Mouse (Mus musculus): ENCODE data around the gene Adgrf5.
"Not testable (repeated sequence)": the region's sequence is repeated elsewhere in the genome, so short reads cannot be mapped to it uniquely, and the experiment has no call there.

Adgrf5 gene

GRCm38 (mm10) chr17:43359826-43360619 is at the start of gene Adgrf5:
TSS of gene Adgrf5 (plus strand) at chr17:43360451.
- peak; percentile 20 for DNase-seq (ENCODE audit: low spot score)

GRCm38 (mm10) chr17:43325986-43326671 is 34.1 kb upstream of the Adgrf5 start:
- no peak for DNase-seq (ENCODE audit: low spot score)

- no peak for DNase-seq (ENCODE audit: low spot score)
Measured at GRCm38 (mm10) chr17:43326726-43327700, 33.2 kb upstream of the Adgrf5 start.

- DNase-seq (ENCODE audit: low spot score), result no peak
Measured at GRCm38 (mm10) chr17:43327810-43328209, 32.4 kb upstream of the Adgrf5 start.

GRCm38 (mm10) chr17:43329216-43329615 is 31.0 kb upstream of the Adgrf5 start:
- DNase-seq (ENCODE audit: low spot score), result no peak

GRCm38 (mm10) chr17:43329761-43330183 is 30.5 kb upstream of the Adgrf5 start:
- DNase-seq (ENCODE audit: low spot score), result no peak

- DNase-seq (ENCODE audit: low spot score), result no peak
Measured at GRCm38 (mm10) chr17:43332686-43333085, 27.6 kb upstream of the Adgrf5 start.

GRCm38 (mm10) chr17:43334074-43334473 is 26.2 kb upstream of the Adgrf5 start:
- no peak for DNase-seq (ENCODE audit: low spot score)

GRCm38 (mm10) chr17:43337643-43338042 is 22.6 kb upstream of the Adgrf5 start:
- DNase-seq (ENCODE audit: low spot score), result no peak

- no peak for DNase-seq (ENCODE audit: low spot score)
Measured at GRCm38 (mm10) chr17:43338279-43338678, 22.0 kb upstream of the Adgrf5 start.

GRCm38 (mm10) chr17:43346499-43346898 is 13.8 kb upstream of the Adgrf5 start:
- not testable (repeated sequence) for DNase-seq (ENCODE audit: low spot score)

- no peak for DNase-seq (ENCODE audit: low spot score)
Measured at GRCm38 (mm10) chr17:43357902-43358539, 2.2 kb upstream of the Adgrf5 start.

GRCm38 (mm10) chr17:43361021-43361420 is 770 bp downstream of the Adgrf5 start:
- no peak for DNase-seq (ENCODE audit: low spot score)

- no peak for DNase-seq (ENCODE audit: low spot score)
Measured at GRCm38 (mm10) chr17:43362362-43362761, 2.1 kb downstream of the Adgrf5 start.

- no peak for DNase-seq (ENCODE audit: low spot score)
Measured at GRCm38 (mm10) chr17:43362881-43363280, 2.6 kb downstream of the Adgrf5 start.

- no peak for DNase-seq (ENCODE audit: low spot score)
Measured at GRCm38 (mm10) chr17:43363921-43364320, 3.7 kb downstream of the Adgrf5 start.

GRCm38 (mm10) chr17:43365297-43365696 is 5.0 kb downstream of the Adgrf5 start:
- no peak for DNase-seq (ENCODE audit: low spot score)

- no peak for DNase-seq (ENCODE audit: low spot score)
Measured at GRCm38 (mm10) chr17:43366486-43366885, 6.2 kb downstream of the Adgrf5 start.

GRCm38 (mm10) chr17:43368171-43368576 is 7.9 kb downstream of the Adgrf5 start:
- no peak for DNase-seq (ENCODE audit: low spot score)

- no peak for DNase-seq (ENCODE audit: low spot score)
Measured at GRCm38 (mm10) chr17:43372604-43373003, 12.4 kb downstream of the Adgrf5 start.

- no peak for DNase-seq (ENCODE audit: low spot score)
Measured at GRCm38 (mm10) chr17:43374020-43374419, 13.8 kb downstream of the Adgrf5 start.

- no peak for DNase-seq (ENCODE audit: low spot score)
Measured at GRCm38 (mm10) chr17:43376527-43376926, 16.3 kb downstream of the Adgrf5 start.
